Mouse (Mus musculus) erythroblast, embryonic 14.5 days (primary cell): ENCODE measurements around the gene Phgr1.

Source experiments
- GATA1 ChIP-seq: IDR thresholded peaks from 2 replicates; pipeline ENCODE4 v1.6.1; 2012; ENCODE audit warnings: low read length, inconsistent platforms, mixed read lengths
- TAL1 ChIP-seq: IDR thresholded peaks from 3 replicates; pipeline ENCODE4 v1.6.1; 2012; ENCODE audit warnings: low read length, inconsistent platforms, mixed read lengths

GRCm38 (mm10) chr2:118745232-118745884 lies 27.2 kb upstream of the Phgr1 start, which contains the start of gene Inafm2:
- no peak for TF ChIP-seq TAL1
- TF ChIP-seq GATA1 = no peak
